Mouse (Mus musculus) bone marrow, adult 2 months (tissue): ENCODE data around the gene Aldh1a3. TPM values are rescaled to one million over a fixed set of nuclear protein-coding genes. Genes with fewer than 3 reads are reported as not detected.

Experiments
- H3K27ac ChIP-seq: fragments of 200-500 bp; 2 replicates; pipeline ENCODE4 v1.5.1; 2012; ENCODE audit warnings: low read depth, mild to moderate bottlenecking, control low read depth, inconsistent platforms, low read length; ENCODE audit not compliant: control insufficient read depth, poor library complexity, insufficient read depth
- H3K4me1 ChIP-seq: fragments of 200-500 bp; 2 replicates; pipeline ENCODE4 v1.6.1; 2011; ENCODE audit warnings: low read length; ENCODE audit not compliant: control insufficient read depth, insufficient read depth
- H3K4me3 ChIP-seq: fragments of 200-500 bp; replicated peaks from 2 replicates; pipeline ENCODE3; 2011; ENCODE audit warnings: mild to moderate bottlenecking, low read depth, low read length, control low read depth; ENCODE audit not compliant: control insufficient read depth
- CTCF ChIP-seq: fragments of 200-500 bp; IDR thresholded peaks from 2 replicates; pipeline ENCODE4 v1.5.1; 2011; ENCODE audit warnings: low read length, control low read depth; ENCODE audit not compliant: control insufficient read depth, insufficient read depth
- POLR2A ChIP-seq: fragments of 200-500 bp; IDR thresholded peaks from 2 replicates; pipeline ENCODE4 v1.6.1; 2011; ENCODE audit warnings: low read depth, mild to moderate bottlenecking, control low read depth, low read length, borderline replicate concordance; ENCODE audit not compliant: control insufficient read depth
- WGBS: fragments of 180-500 bp; shearing (Covaris S2); methylation state at CpG from one replicate; pipeline ENCODE4 v1.1.7; 2018; 5-methylcytosine and 5-hydroxymethylcytosine counted together
- polyA plus RNA-seq: library from polyadenylated mRNA; stranded (reverse); fragments of >200 nt; gene quantifications from 2 replicates; pipeline ENCODE4 v1.2.4, GENCODE M21; 2011; ENCODE audit warnings: low replicate concordance; ENCODE audit not compliant: missing spikeins, insufficient read depth, insufficient read length

Gene Aldh1a3
- polyA plus RNA-seq, 1 experiment: 2.0 TPM

- TF ChIP-seq CTCF (no peak), POLR2A (no peak)
- Histone ChIP-seq H3K4me3 (no peak overlapping the region), H3K4me1 (no peaks in the 10 kb centered on the region; the same call in 1 of the 2 replicates), H3K27ac (no peak overlapping the region)
- WGBS: 86% methylated on average over 3 of the region's 3 CpGs
Observed at GRCm38 (mm10) chr7:66373391-66373790, 53.9 kb downstream of the Aldh1a3 start.

GRCm38 (mm10) chr7:66370970-66371369 lies 56.3 kb downstream of the Aldh1a3 start:
- H3K4me1 ChIP-seq: no peaks in the 10 kb centered on the region
- TF ChIP-seq POLR2A (no peak), CTCF (no peak)
- H3K4me3 ChIP-seq: no peak overlapping the region
- 85% methylated on average over 6 of the region's 6 CpGs for WGBS
- H3K27ac ChIP-seq: no peak overlapping the region

DNA sequence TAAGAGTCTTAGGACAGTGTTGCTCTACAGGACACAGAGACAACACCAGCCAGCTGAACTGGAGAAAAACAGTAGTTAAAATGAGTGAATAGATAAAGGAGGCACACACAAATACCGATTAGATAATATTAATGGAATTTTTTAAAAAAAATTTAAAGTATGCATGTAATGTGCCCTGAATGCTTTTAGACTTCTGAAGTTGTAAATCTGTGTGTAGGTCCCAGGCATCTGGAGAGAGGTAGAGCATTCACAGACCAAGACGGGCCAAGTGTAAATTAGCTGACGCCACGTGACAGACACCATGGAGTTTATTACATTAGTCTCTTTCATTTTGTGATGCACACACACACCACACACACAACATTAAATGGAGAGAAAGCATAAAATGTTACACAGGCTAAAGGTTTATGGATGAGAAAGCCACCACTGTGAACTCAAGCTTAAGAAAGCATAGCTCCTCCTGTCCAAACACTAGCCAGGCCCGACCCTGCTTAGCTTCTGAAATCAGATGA lies 57.3 kb downstream of the Aldh1a3 start:
- Histone ChIP-seq H3K4me1 (no peaks in the 10 kb centered on the region), H3K4me3 (no peak overlapping the region), H3K27ac (no peak overlapping the region)
- no peak for TF ChIP-seq POLR2A
- TF ChIP-seq CTCF: no peak
- WGBS: 81% methylated on average over 5 of the region's 5 CpGs

DNA sequence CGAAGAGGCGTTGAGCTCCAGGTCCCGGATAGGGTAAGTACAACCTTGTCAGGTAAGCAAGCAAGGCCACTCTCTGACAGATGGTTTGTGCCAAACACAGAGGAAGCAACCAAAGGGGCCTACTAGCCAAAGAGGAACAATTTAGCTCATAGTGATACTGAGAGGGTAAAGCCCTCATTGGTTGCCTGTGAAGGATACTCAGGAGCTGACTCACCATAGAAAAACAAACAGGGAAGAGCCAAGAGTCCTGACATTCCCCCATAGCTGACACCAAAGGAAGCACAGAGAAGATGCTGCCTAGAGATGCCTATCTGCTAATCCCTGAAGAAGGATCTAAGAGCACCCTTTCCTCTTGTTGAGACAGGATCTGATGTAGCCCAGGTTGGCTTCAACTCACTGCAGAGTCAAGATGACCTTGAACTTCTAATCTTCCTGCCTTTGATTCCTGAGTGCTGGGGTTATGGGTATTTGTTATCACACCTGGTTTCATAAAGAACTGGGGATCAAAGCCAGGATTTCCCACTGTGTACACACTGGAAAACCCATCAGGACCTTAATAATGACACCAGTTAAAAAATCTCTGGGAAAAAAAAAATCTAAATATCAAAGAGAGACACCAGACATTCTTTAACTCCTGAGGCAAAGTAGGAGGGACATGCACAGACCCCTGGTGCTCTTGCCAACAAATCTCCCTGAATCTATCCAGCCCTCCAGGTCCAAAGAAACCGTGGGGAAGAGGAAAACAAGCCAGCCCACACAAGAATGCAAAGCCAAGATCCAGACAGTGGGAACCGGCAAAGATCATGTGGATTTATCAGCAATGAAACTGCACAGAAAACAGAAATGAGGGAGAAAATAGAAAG lies 58.0 kb downstream of the Aldh1a3 start:
- Histone ChIP-seq H3K27ac (no peak overlapping the region), H3K4me3 (no peak overlapping the region), H3K4me1 (no peaks in the 10 kb centered on the region)
- WGBS: 82% methylated on average over 5 of the region's 5 CpGs
- TF ChIP-seq CTCF (no peak), POLR2A (no peak)

- no peak within 1 kb of the TSS for H3K4me3 ChIP-seq
Observed at GRCm38 (mm10) chr7:66365904-66366303, 61.4 kb downstream of the Aldh1a3 start, which contains the start of gene Gm10974. Gm10974 (plus strand) TSS chr7:66365905.

DNA sequence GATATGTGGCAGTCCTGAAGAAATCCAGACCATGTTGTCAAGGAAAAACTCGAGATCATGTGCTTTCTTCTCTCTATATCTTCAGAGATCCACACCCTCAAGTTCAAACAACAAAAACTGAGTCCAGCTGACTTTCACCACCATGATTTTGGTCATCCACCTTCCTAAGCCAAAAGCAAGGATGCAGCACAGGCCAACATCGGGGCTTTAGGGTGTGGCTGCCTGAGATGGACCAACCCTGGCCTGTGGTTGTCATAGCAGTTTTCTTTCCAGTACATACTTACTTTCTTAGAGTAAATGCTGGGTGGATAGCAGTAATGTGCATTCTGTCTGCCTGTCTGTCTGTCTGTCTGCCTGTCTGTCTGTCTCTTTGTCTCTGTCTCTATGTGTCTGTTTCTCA lies 61.9 kb downstream of the Aldh1a3 start:
- 82% methylated on average over 2 of the region's 2 CpGs for WGBS
- Histone ChIP-seq H3K4me1 (no peaks in the 10 kb centered on the region), H3K27ac (no peak overlapping the region), H3K4me3 (no peak overlapping the region)
- TF ChIP-seq POLR2A: no peak
- no peak for TF ChIP-seq CTCF

More at GRCm38 (mm10) chr7:66365904-66366303, 61.4 kb downstream of the Aldh1a3 start, which contains the start of gene Gm10974:
- WGBS: 78% methylated on average over 2 of the region's 2 CpGs
- no peaks in the 10 kb centered on the region for H3K4me1 ChIP-seq
- H3K27ac ChIP-seq: no peak within 1 kb of the TSS
- no peak for TF ChIP-seq POLR2A
- no peak for TF ChIP-seq CTCF

DNA sequence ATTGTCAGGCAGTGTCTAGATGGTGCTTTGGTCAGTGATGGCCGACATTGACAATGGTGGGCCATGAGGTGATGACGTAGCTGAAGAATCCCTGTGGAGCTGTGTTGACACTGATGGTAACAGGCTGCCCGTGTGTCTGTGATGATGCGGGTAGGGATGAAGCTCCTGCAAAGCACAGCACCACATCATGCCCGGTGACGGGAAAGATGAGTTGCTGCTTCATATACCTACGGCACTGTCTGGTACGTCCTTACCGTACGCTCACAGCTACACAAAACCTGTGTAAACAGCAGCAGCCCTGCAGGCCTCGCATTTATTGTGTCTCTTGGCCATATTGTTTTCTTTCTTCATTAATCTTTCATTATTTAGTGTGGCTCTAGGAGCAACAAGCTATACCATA lies 62.8 kb downstream of the Aldh1a3 start:
- whole genome bisulfite sequencing: 93% methylated on average over 11 of the region's 11 CpGs
- TF ChIP-seq CTCF: no peak
- TF ChIP-seq POLR2A: no peak
- no peak overlapping the region for H3K4me3 ChIP-seq

DNA sequence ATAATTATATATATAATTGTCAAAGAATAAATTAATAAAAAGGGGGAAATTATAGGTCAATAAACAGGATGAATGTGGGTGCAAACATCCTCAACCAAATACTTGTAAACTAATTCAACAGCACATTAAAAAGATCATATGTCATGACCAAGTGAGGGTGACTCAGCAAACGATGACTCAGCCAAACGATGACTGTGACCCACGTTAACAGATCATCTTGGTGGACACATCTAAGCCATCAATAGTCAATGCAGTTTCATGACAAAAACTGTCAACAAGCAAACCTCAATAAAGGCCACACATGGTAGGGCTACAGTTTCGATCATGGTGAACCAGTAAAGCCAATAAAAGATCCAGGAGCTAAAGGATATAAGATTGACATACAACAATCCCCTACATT lies 68.3 kb downstream of the Aldh1a3 start:
- 78% methylated on average over 4 of the region's 4 CpGs for WGBS
- H3K27ac ChIP-seq: no peak overlapping the region

More for the DNA sequence above, 62.8 kb downstream of the Aldh1a3 start:
- no peak overlapping the region for H3K27ac ChIP-seq
- no peaks in the 10 kb centered on the region for H3K4me1 ChIP-seq

GRCm38 (mm10) chr7:66358461-66358860 lies 68.9 kb downstream of the Aldh1a3 start:
- TF ChIP-seq POLR2A (no peak), CTCF (no peak)
- H3K4me3 ChIP-seq: no peak overlapping the region
- WGBS: 79% methylated on average over 3 of the region's 3 CpGs
- H3K4me1 ChIP-seq: no peaks in the 10 kb centered on the region; the same call in 1 of the 2 replicates
- H3K27ac ChIP-seq: no peak overlapping the region

More for the DNA sequence above, 68.3 kb downstream of the Aldh1a3 start:
- Histone ChIP-seq H3K4me3 (no peak overlapping the region), H3K4me1 (no peaks in the 10 kb centered on the region; the same call in 1 of the 2 replicates)
- TF ChIP-seq POLR2A: no peak
